Mouse (Mus musculus) lung, adult 18-20 months (tissue): Measurements from ENCODE around the gene Klf7.

Experiments used
- DNase-seq, 2 experiments: peaks; one replicate each; pipeline ENCODE4 v3.0.0; 2022; ENCODE audit warnings: mixed read lengths in 2 of 2

The Klf7 gene

GRCm38 (mm10) chr1:64019127-64019635, 102.9 kb downstream of the Klf7 start:
- no peak for DNase-seq

GRCm38 (mm10) chr1:64018466-64019077, 103.5 kb downstream of the Klf7 start:
- DNase-seq = peak in 1 of 2 experiments; percentile 43

GRCm38 (mm10) chr1:64014091-64014490, 108.0 kb downstream of the Klf7 start:
- no peak for DNase-seq

- DNase-seq = no peak
Measured at GRCm38 (mm10) chr1:64008994-64009393, 113.1 kb downstream of the Klf7 start.

GRCm38 (mm10) chr1:64008031-64008430, 114.1 kb downstream of the Klf7 start:
- DNase-seq = no peak

- no peak for DNase-seq
Measured at GRCm38 (mm10) chr1:64005194-64005593, 116.9 kb downstream of the Klf7 start.

DNA sequence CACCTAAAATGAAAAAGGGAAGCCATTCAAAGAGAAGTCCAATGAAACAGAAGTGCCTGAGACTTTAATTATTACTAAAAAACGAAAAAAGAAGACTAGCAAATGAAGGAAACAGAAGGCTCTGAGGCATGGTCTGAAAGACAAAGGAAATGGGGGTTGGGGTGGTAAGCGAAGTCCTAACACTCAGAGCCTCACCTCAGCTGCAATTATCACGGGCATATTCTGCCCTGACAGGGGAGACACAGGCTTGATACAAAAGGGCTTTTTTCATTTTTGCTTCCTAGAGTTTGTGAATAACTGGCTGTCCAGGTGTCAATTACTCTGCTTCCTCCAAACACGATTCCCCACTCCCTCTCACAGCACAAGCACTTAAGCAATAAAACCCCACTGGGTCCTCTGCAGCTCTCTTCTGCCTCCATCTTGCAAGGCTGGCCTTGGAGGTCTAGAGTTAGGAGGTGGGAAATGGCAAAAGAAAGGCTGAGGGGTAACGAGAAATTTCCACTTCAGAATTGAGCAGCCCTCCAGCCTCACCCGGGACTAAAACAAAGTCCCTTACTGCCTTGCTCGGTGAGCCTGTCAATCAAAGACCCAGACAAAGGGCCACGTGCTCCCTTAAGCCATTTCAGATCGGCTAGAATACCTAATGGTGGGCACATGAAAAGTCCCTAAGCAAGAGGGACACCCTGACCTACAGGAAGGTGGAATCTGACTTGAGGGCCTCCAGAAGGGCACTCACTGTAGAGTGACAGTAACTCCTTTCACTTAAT, 118.4 kb downstream of the Klf7 start:
- DNase-seq = no peak

DNA sequence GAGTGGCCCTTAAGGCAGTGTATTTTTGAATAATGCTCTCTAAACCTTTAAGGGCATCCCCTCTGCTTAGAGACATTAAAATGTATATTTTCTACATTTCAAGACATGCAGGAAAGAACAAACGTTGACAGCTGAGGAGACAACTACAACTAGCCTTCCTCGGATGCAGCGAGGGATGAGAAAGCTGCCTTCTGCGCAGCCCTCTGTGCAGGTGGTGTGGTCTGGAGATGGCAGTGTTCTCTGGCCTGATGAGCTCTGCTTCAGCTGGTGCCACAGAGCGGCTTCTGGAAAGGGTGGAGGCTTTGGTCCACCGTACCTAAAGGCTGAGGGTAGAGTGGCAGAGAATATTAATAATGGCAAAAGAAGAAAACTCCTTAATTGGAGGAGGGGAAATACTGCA, 120.0 kb downstream of the Klf7 start:
- no peak for DNase-seq

- DNase-seq = no peak
Measured at GRCm38 (mm10) chr1:64000597-64000996, 121.5 kb downstream of the Klf7 start.

DNA sequence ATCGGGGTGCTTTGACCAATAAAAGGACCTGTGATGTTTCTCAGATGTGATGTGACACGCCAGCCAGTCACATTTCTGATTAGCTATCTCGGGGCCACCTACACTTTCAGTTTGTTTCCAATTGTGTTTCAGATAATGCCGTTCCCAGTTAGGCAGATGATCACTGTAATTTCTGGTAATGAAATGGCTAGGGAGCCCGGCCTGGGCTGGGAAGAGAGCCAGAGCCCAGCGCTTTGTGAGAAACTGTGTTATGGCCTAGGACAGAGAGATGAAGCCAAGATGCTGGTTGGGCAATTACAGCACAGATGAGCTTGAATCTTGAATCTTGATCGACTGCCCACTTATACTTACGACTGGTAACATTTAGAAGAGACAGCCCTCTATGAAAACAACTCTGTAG, 122.6 kb downstream of the Klf7 start:
- DNase-seq = peak in 1 of 2 experiments; percentile 16

- no peak for DNase-seq
Measured at GRCm38 (mm10) chr1:63998901-63999300, 123.2 kb downstream of the Klf7 start.

GRCm38 (mm10) chr1:63998139-63998538, 123.9 kb downstream of the Klf7 start:
- no peak for DNase-seq

GRCm38 (mm10) chr1:63995828-63996227, 126.3 kb downstream of the Klf7 start:
- DNase-seq = no peak

GRCm38 (mm10) chr1:63995137-63995492, 127.0 kb downstream of the Klf7 start:
- DNase-seq = no peak

DNA sequence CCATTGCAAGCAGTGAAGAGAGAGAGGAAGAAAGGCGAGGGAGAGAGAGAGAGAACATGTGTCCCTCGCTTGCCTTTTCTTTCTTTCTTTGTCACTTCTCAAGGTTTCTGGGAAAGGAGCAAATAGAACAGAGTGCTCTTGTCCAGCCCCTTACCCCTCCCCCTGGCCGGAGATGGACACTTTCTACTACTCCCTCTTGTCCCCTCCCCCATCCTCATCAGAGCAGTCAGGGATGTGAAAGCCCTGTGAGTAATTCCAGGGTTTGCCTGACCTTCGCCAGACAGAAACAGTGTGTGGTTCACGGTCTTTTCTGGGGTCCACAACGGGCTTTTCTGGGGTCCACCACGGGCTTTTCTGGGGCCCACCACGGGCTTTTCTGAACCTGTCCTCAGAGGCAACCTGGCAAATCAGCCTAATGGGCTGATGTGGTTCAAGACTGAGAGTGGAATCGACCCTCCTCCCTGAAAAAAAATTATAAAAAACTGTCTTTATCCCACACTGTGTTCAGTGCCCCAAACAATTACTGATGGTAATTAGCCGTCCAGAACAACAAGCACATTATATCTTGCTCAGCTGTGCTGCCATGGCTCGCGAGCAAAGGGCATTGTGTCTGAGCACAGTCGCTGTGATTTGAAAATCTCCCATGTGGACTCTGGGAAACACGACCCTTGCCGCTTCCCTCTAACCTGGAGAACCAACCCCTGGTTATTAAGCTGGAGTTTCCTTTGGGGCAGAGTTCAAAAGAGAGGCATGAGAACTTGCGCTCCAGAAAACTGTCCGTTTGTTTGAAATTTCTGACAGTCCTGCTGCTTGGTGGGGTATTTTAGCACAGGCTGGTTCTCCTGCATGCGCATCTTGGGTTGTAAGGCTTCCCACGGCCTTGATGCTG, 127.6 kb downstream of the Klf7 start:
- DNase-seq = peak; percentile 10 to 32

- no peak for DNase-seq
Measured at GRCm38 (mm10) chr1:63992506-63992905, 129.6 kb downstream of the Klf7 start.

DNA sequence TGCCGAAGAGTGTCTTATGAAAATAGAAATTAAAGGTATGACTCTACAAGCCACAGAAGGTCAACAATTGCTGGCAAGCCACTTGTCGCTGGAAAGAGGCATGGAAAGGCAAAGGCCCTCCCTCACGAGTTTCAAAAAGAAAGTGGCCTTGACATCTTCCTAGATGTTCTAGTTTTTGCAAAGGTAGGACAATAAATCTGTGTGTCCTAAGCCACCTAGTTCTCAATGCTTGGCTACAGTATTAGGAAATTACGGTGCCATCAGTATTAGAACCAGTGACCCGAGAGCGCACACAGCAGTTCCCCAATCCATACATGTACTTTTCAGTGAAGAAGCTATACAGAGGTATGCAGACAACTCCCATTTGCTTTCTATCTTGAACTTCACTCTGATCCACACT, 131.7 kb downstream of the Klf7 start:
- no peak for DNase-seq

GRCm38 (mm10) chr1:63980733-63981132, 141.3 kb downstream of the Klf7 start:
- no peak for DNase-seq
